Mouse (Mus musculus) testis, postnatal 14 days (tissue): Measurements from ENCODE around the gene Atp6v0a4.

Source experiments
- DNase-seq: peaks from one replicate; pipeline ENCODE4 v3.0.0; 2021; ENCODE audit warnings: low spot score

Gene Atp6v0a4

DNA sequence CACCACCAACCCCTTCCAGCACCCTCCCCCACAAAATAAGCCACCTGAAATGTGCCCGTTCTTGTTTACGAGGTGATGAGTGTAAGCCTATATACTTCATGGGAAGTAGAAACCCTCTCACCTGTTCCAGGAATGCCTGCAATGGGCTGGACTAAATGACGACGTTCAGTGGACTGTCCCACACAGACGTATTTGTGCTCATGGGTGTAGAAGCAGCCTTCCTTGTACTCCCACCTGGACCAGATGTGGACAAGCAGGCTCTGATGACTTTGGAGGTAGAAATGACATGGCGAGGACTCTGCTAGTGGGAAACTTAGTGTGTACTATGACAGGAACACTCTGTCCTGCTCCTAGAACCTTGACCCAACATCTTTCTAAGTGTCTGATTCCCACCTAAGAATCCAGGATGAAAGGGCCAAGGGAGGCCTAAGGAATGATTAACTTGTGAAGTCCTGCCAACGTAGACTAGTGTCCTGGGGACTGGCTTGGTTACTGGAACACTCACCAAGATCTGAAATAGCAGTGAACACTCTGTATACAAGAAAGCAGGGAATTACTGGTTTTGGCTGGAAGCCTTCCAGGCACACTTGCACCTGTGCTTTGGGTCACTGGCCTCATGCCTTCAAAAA is at the start of gene Atp6v0a4:
Gene Atp6v0a4 (minus strand): TSS at position 380 of the 629 bp plus-strand sequence.
- DNase-seq, result no peak

GRCm38 (mm10) chr6:38165385-38165784 is 41.0 kb upstream of the Atp6v0a4 start:
- no peak for DNase-seq

GRCm38 (mm10) chr6:38164705-38165104 is 40.3 kb upstream of the Atp6v0a4 start:
- DNase-seq, result no peak

DNA sequence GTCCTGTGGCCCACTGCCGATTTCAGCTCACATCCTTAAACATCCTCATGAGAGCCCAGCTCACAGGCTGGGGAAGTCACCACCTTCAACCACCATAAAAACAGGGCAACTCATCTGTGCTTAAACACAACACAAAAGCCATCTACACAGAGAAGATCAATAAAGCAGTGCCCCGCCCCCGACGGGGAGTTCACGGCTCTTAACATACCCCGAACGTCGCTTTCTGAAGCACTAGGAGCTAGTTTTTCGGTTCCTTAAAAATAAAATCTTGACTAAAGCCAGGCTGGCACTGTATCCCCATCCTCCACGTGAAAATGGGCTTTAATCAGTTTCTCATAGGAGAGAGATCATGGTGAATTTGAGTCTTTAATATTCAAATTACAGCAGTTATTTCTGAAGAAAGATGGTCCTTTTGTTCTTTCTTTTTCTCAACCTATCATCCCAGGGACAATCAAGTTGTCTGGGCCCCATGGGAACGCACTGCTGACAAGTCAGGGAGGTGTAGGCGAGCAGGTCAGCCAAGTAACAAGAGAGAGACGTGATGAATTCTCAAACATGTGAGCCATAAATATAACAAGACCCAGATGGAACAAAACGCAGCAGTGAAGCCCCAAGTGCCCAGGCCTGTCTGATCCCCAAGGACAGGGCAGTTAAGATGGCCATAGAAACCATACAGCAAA is 38.6 kb upstream of the Atp6v0a4 start:
- no peak for DNase-seq

GRCm38 (mm10) chr6:38160556-38160955 is 36.2 kb upstream of the Atp6v0a4 start:
- no peak for DNase-seq

DNA sequence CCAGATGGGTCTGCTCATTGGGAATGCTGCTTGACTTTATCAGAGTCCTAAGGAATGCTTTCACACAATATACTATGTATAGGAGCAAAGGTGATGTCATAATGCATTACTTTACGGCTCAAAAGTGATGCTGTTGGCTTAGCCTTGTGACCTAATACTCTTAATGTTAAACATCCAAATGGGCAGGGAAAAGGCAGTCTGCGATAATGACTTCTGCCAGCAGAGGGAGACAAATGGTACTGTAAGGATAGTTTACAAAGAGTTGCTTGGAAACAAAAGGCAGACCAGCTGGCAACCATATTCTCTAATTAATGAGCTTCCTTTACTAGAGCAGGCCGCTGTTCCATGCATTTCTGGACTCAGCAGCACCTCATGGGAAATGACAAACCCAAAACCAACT is 35.7 kb upstream of the Atp6v0a4 start:
- peak; percentile 58 for DNase-seq

- DNase-seq, result no peak
Observed at GRCm38 (mm10) chr6:38159576-38159975, 35.2 kb upstream of the Atp6v0a4 start.

DNA sequence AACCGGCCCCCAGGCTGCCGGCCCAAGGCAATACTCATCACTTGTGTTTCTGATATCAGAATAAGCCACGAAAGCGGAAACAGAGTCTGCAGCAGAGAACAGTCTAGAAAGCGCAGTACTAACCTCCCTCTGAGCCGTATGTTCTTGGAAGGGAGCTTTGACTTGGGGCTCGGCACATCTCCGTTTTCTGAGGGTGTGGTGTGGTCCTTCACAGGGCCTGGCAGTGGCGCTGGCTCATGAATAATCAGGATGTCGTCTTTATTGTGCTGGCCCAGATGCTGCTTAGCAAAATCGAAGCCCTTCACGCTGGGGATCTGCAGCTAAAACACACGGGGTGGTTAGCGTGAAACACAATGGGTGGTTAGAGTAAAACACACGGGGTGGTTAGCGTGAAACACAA is 33.5 kb upstream of the Atp6v0a4 start:
- no peak for DNase-seq

GRCm38 (mm10) chr6:38156204-38156603 is 31.8 kb upstream of the Atp6v0a4 start:
- DNase-seq, result no peak

DNA sequence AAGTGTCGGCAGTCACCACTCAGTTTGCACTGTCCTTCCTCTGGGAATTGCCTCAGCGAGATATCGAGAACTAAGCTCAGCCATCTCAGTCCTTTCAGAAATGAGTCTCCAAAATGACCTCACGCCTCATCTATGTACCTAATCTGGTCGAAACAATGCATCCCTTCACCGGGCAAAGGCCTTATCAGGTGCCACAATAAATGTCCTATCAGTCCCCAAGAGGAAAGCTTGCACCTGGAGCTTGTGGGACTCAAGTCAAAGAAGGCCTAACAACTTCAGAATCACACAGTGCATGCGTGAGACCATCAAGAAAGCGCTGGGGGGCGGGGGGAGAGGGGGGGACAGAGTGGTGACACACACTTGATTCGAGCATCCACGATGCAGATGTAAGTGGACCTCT is 27.9 kb upstream of the Atp6v0a4 start:
- no peak for DNase-seq

DNA sequence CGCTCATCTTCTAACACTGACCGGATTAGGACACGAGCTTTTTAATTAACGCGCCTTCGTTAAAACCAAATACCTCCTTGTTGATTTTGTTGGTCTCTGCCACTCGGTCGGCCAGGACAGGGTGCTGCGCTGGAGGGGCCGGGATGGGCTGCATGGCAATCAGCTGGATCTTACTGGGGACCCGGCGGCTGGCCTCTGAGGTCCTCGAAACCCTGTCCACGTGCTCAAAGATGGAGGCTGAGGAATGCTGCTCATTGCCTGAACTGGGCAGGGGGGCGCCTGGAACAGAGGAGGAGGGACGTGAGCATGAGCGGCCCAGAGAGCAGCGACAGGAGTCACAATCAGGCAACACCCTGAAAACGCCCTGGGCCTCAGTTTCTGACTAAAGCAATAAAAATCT is 25.1 kb upstream of the Atp6v0a4 start:
- DNase-seq, result no peak

DNA sequence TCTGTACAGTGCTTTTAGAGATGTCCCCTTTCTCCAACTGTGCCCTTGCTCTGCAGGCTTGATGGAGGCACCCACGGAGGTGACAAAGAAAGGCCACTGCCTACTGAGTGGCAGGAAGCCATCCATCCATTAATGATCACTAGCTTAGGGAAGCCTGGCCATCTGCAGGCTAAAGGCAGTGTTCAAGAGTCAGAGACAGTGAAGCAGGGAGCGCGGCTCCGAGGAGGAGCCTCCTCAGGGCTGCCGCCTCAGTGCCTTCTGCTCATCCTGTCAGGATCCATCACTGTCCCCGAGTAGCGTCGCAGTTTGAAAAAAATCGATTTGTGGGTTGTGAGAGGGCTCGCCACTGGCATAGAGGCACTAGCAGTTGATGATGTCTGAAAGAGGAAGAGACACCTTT is 24.2 kb upstream of the Atp6v0a4 start:
- DNase-seq, result no peak

GRCm38 (mm10) chr6:38147301-38147700 is 22.9 kb upstream of the Atp6v0a4 start:
- no peak for DNase-seq

DNA sequence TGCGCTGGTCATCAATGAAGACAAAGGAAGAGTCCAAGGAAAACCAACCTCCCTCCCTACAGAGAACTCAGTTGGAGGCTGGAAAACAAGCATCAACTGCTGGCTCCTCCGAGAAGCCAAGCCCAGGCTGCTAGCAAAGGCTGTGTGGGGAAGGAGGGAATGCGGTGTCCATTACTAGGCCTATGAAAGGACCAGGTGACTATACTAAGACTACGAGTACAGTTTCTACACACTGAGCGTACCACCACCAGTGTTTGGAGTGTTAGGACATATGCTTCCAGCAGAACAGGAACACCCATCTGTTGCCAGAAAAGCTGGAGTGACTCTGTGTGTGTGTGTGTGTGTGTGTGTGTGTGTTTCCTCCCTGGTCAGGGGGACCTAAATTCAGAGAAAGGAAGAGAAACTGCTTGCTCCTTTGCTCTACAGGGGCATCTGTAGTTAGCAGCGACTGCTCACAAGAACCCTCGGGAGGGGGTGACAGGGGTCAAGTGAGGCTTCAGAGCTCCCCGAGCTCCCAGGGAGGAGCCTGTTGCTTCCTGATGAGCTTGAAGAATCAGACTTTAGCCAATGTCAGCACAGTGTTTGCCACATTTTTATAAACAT is 21.2 kb upstream of the Atp6v0a4 start:
- DNase-seq, result no peak

DNA sequence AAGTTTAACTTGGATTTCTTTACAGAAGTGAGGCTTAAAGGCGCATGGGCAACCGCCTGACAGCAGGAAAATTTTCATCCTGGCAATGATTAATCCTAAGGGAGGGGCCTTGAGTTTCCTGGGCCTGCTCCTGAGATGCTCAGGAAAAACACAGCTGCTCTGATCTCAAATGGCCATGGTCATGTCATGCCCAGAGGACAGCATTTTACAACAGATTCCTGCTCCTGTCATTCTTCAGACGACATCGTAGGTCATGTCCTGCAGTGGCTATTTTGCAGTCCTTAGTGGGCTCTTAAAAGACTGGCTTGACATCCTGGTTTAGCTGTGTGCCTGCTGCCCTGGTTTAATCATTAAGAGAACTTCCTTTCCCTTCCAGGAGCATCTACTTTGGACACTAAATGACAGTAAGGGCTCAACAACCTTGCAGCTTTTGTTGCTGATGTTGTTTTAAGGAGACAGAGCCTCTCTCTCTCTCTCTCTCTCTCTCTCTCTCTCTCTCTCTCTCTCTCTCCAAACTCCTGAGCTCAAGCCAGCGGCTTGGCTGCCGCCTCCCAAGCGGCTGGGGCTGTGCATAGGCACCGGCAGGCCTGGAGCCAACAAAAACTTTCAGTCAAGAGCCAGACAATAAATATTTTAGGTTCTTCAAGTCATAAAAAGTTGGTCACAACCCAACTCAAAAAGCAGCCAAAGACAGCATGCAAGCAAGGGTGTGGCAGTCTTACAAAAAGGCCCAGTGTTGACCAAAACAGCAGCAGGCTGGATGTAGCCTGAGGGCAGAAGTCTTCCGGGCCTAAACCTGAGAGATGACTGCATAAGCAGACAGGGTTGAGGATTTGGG is 20.0 kb upstream of the Atp6v0a4 start:
- DNase-seq, result peak; percentile 39

DNA sequence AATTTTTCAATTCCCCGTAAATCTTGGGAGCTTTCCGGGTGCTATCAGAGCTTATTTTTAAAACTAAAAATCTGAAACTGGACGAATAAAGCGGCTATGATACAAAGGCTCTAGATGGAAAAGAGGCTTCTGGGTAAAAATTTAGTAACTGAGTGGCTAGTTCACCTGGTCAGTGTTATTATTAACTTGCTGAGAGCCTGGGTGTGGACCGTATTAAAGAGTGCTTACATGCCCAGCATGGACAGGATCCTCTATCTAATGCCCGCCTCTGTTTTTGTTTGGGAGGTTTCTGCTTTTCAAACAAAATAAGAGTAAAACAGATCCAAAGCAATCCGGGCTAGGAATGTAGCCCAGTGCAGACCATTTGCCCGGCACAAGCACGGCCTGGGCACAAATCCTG is 16.0 kb upstream of the Atp6v0a4 start:
- no peak for DNase-seq

- DNase-seq, result no peak
Observed at GRCm38 (mm10) chr6:38139086-38139485, 14.7 kb upstream of the Atp6v0a4 start.

DNA sequence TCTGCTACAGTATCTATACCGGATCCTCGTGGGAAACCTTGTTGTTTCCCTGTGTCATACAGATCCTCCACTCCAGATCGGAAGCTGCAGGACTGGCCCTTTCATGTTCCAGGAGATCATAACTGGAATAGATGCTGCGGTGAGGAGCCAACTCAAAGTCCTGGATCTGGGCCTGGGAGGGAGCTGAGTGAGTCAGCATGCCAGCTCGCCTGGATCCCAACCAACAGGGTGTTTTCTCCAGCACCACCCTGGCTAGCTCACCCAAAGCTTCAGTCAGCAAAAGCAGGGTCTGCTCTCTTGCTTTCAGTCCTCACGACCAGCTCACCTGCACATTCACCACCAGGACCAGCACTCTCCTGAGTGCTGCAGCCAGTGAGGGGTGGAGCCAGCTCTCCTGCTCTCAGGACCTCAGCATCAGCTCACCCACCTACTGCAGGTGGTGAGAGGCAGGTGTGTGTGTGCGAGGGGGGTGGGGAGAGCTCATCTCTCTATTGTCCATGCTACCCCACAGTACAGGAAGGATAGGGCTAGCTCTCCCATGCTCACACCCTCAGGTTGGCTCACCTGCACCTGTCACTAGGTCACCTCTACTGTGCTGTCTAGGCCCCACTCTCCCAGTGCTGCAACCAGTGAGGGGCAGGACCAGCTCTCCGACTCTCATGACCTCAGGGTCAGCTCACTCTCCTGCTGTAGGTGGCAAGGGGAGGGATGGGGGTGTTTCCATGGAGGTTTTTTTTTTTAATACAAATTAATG is 10.6 kb upstream of the Atp6v0a4 start:
- DNase-seq, result no peak

DNA sequence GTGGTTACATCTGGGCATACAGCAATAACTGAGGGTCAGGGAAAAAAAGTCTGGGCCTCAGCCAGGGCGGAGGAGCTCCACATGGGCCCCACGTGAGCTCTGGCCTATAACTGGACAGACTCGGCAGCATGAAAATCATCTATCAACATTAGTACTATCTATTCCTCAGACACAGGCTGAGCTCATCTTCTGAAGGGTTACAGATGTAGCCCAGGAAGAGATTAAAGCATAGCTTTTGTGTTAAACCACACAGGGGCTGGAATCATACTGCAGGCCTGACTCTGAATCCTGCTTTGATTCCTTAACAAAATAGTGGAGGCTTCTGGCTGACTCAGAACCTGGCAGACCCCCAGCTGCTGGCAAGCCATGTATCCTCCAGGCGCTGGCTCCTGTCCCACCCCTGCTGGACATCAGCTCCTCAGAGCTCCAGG is 7.4 kb upstream of the Atp6v0a4 start:
- DNase-seq, result peak; percentile 34

DNA sequence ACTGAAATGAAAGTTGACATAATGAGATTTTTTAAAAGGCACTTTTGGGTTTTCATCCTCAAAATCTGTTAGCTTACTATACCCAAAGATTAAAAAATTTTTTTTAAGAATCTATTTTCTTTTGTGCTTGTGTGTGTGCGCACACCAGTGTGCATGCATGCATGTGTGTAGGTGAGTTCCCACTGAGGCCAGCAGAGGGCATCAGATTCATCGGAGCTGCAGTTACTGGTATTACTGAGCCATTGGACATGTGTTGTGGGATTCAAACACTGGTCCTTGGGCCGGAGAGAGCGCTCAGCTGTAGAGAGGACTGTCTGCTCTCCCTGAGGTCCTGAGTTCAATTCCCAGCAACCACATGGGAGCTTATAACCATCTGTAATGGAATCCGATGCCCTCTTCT is 5.5 kb upstream of the Atp6v0a4 start:
- no peak for DNase-seq

GRCm38 (mm10) chr6:38128115-38128514 is 3.7 kb upstream of the Atp6v0a4 start:
- DNase-seq, result no peak

- DNase-seq, result no peak
Observed at GRCm38 (mm10) chr6:38125462-38125861, 1.1 kb upstream of the Atp6v0a4 start.
